Mouse (Mus musculus): ENCODE measurements at regions not wholly inside any gene's neighbourhood (a gene's known extent, or its start where the extent isn't known, plus 50 kb on each side); places are given as distances from the start of the nearest gene placed in this dataset.

- H3K27me3 ChIP-seq (ENCODE audit: insufficient read depth, poor library complexity, severe bottlenecking), result no peaks in the 10 kb centered on the region
- no peaks in the 10 kb centered on the region for H3K9me3 ChIP-seq
- H3K36me3 ChIP-seq, result no peaks in the 10 kb centered on the region
- no peaks in the 10 kb centered on the region for H3K4me1 ChIP-seq
- WGBS, result 74% methylated on average over 1 of the region's 1 CpGs
- DNase-seq (ENCODE audit: low spot score), result no peak
- H3K27ac ChIP-seq, result no peak overlapping the region
- H3K4me3 ChIP-seq, result no peak overlapping the region
These were observed 52.0 kb upstream of the Csl start for GRCm38 (mm10) chr10:99811430-99811829.
